Mouse (Mus musculus) thymus, adult 2 months (tissue): ENCODE data around the gene Dut.

Experiments
- CTCF ChIP-seq: fragments of 200-500 bp; IDR thresholded peaks from 2 replicates; pipeline ENCODE4 v1.5.1; 2012; ENCODE audit warnings: mild to moderate bottlenecking, control low read depth, low read length, moderate library complexity, borderline replicate concordance; ENCODE audit not compliant: control insufficient read depth, poor library complexity, insufficient read depth; ENCODE audit errors: extremely low read depth
- POLR2A ChIP-seq: fragments of 200-500 bp; IDR thresholded peaks from 2 replicates; pipeline ENCODE4 v1.6.1; 2012; ENCODE audit warnings: mild to moderate bottlenecking, low read length, control low read depth, moderate library complexity; ENCODE audit not compliant: control insufficient read depth, poor library complexity, insufficient read depth; ENCODE audit errors: extremely low read depth

GRCm38 (mm10) chr2:125263056-125263455, 16.1 kb downstream of the Dut start:
- TF ChIP-seq CTCF: no peak
- no peak for TF ChIP-seq POLR2A
